Mouse (Mus musculus) ES-Bruce4 (cell line): ENCODE data around the gene Map4k1.

Experiments used
- CTCF ChIP-seq: IDR thresholded peaks from one replicate; pipeline ENCODE4 v1.8.1; 2011; ENCODE audit warnings: low read depth, low read length
- POLR2A ChIP-seq: IDR thresholded peaks from one replicate; pipeline ENCODE4 v1.8.1; 2011; ENCODE audit warnings: low read length; ENCODE audit not compliant: insufficient read depth

DNA sequence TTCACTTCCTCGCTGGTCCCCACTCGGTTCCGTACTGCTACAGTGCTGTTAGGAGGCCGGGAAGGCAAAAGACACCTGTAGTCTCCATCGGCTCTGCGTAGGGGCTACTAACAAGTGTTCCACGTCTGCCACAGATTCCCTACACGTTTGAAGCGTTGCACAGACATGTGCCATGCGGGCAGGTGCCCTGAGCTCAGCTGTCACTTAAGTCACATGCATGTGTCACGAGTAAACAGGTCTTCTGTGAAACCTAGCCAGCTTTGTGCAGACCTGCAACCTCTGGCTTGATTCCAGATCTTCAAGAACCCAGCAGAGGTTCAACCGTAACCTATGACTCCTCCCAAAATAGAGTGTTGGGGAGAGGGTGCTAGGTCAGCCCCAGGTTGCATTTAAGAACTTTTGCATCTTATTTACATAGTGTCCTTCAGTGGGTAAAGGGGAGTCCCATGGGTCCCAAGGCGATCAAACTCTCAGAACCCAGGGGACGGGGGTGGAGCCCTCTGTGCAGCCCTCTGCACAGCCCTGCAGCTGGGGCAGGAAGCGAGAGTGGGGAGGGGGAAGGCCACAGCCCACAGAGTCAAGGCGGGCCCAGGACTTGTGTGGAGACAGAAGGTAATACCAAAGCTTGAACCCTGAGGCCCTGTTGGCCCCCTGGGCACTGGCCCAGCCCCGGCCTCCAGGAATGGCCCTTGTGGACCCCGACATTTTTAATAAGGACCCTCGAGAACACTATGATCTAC is 594 bp downstream of the Map4k1 start:
- TF ChIP-seq POLR2A (no peak), CTCF (no peak)
